Mouse (Mus musculus): Measurements from ENCODE around the gene Leap2. TPM values are rescaled to one million over a fixed set of nuclear protein-coding genes. Genes with fewer than 3 reads are reported as not detected.

Leap2 gene
- polyA plus RNA-seq (2012; fragmentation: generic; extraction: Trizol) = not detected
- long read RNA-seq, experiment 1 = 0 reads
- long read RNA-seq, experiment 2 = 0 reads

DNA sequence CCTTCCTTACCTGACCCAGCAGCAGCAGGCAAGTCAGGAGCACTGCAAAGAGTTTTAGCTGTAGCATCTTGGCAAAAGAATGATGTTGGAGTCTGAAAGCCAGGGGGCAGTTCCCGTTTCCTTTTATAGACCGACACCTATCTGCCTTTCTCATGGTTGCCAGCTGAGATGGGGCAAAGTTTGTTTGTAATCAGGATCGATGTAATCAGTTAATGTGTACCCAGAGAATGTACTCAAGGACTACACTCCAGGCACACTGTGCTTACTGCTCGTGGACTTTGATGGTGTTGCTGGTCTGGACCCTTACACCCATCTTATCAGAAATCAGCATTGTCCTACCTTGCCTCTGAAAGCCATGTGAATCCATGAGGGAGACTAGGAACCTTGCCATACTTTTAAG lies at the start of gene Leap2:
Gene Leap2, minus strand, starts transcription at position 135 of the 400 bp plus-strand sequence.
- Histone ChIP-seq H3K79me3 (ENCODE audit: low read depth) (no peaks in the 10 kb centered on the region), H3K36me3 (ENCODE audit: control insufficient read depth, insufficient read depth) (peaks cover 29% of the 10 kb centered on the region), H3K4me3 (ENCODE audit: insufficient read depth, poor library complexity, severe bottlenecking) (no peak within 1 kb of the TSS), H3ac (ENCODE audit: control insufficient read depth, insufficient read length, low read depth) (no peak within 1 kb of the TSS), H3K79me2 (ENCODE audit: control insufficient read depth, insufficient read depth) (peaks cover under 1% of the 10 kb centered on the region), H3K27me3 (ENCODE audit: control insufficient read depth, insufficient read depth, insufficient read length) (no peaks in the 10 kb centered on the region)
- TF ChIP-seq MAX (IDR thresholded peaks at IDR 0.05) (no peak), USF1 (IDR thresholded peaks at IDR 0.05; ENCODE audit: low read depth) (no peak), CEBPB (IDR thresholded peaks at IDR 0.05; ENCODE audit: low read depth) (no peak), MYOG (IDR thresholded peaks at IDR 0.05; ENCODE audit: control insufficient read depth, extremely low read depth, insufficient read length) (no peak), MYOD1 (IDR thresholded peaks at IDR 0.05; ENCODE audit: control insufficient read depth, insufficient read length, low read depth) (no peak), CTCF (IDR thresholded peaks at IDR 0.05; ENCODE audit: control insufficient read depth, insufficient read depth, insufficient read length) (no peak), FOSL1 (IDR thresholded peaks at IDR 0.05; ENCODE audit: insufficient read depth, low read length, poor library complexity, severe bottlenecking) (no peak)

DNA sequence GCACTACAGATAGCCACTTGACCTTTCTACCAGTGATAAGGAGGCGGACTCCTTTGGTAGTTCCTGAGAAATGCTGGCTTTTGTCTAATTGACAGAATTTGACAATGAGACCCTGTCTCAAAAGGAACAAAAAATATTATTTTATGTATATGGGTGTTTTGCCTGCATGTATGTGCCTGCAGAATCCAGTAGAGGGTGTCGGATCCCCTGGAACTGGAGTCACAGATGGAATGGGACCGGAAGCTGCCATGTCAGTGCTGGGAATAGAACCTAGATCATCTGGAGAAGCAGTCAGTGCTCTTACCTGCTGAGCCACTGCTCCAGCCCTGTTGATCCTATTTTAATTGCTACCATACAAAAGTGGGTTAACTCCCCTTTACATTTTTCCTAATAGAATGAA lies 49.7 kb upstream of the Leap2 start:
- peaks cover 19% of the 10 kb centered on the region for H3K27me3 ChIP-seq (ENCODE audit: control insufficient read depth, insufficient read depth, insufficient read length)

DNA sequence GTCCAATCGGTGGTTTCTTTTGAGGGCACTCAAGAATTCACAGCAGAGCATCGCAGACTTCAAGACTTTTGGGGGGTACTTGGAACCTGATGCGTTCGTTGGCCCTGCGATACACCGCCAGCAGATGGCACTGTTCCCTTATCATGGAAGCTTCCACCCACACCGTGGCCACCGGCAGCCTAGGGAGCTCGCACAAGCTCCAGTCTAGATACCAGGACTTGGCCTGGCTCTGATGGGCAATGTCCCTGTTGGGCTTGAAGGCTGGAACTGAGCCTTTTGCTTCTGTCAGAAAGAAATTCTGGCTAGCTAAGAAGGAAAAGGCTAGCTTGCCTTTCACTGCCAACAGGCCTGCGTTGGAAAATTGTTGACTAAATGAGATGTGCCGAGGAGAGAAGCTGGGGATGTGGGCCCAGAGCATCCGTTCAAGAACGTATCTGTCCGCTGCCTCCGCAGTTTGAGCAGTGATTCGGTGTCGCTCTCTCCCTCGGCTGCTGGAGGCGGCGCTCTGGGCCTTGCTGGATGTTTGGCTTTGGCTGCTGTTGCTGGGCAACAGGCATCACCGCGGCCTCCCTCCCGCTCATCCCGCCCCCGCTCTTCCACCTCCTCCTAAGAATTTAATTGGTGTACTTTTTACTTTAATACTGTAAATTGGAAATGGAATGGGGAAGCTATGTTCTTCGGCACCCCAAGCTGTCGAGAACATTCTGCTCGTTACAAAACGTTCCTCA lies 47.2 kb upstream of the Leap2 start, which contains the start of gene Gm9837:
Gene Gm9837, minus strand, starts transcription at position 512 of the 728 bp plus-strand sequence.
- TF ChIP-seq MYOG (IDR thresholded peaks at IDR 0.05; ENCODE audit: control insufficient read depth, extremely low read depth, insufficient read length) = no peak
- no peak for TF ChIP-seq MAX (IDR thresholded peaks at IDR 0.05)
- TF ChIP-seq FOSL1 (IDR thresholded peaks at IDR 0.05; ENCODE audit: insufficient read depth, low read length, poor library complexity, severe bottlenecking) = no peak
- TF ChIP-seq CTCF (IDR thresholded peaks at IDR 0.05; ENCODE audit: control insufficient read depth, insufficient read depth, insufficient read length) = peak; percentile 96
- no peak for TF ChIP-seq CEBPB (IDR thresholded peaks at IDR 0.05; ENCODE audit: low read depth)
- TF ChIP-seq MYOD1 (IDR thresholded peaks at IDR 0.05; ENCODE audit: control insufficient read depth, insufficient read length, low read depth) = no peak
- no peak for TF ChIP-seq USF1 (IDR thresholded peaks at IDR 0.05; ENCODE audit: low read depth)
- Histone ChIP-seq H3K4me3 (ENCODE audit: insufficient read depth, poor library complexity, severe bottlenecking) (no peak within 1 kb of the TSS), H3K36me3 (ENCODE audit: control insufficient read depth, insufficient read depth) (no peaks in the 10 kb centered on the region), H3K27me3 (ENCODE audit: control insufficient read depth, insufficient read depth, insufficient read length) (peaks cover 15% of the 10 kb centered on the region), H3ac (ENCODE audit: control insufficient read depth, insufficient read length, low read depth) (peak within 1 kb of the TSS; percentile 51), H3K79me3 (ENCODE audit: low read depth) (no peaks in the 10 kb centered on the region), H3K79me2 (ENCODE audit: control insufficient read depth, insufficient read depth) (no peaks in the 10 kb centered on the region)

More for the DNA sequence above, 49.7 kb upstream of the Leap2 start:
- Histone ChIP-seq H3K36me3 (ENCODE audit: control insufficient read depth, insufficient read depth) (no peaks in the 10 kb centered on the region), H3K4me3 (ENCODE audit: insufficient read depth, poor library complexity, severe bottlenecking) (no peak overlapping the region), H3K79me3 (ENCODE audit: low read depth) (no peaks in the 10 kb centered on the region), H3ac (ENCODE audit: control insufficient read depth, insufficient read length, low read depth) (no peak overlapping the region), H3K79me2 (ENCODE audit: control insufficient read depth, insufficient read depth) (no peaks in the 10 kb centered on the region)
- TF ChIP-seq CTCF (IDR thresholded peaks at IDR 0.05; ENCODE audit: control insufficient read depth, insufficient read depth, insufficient read length) = no peak
- no peak for TF ChIP-seq MAX (IDR thresholded peaks at IDR 0.05)
- TF ChIP-seq USF1 (IDR thresholded peaks at IDR 0.05; ENCODE audit: low read depth) = no peak

DNA sequence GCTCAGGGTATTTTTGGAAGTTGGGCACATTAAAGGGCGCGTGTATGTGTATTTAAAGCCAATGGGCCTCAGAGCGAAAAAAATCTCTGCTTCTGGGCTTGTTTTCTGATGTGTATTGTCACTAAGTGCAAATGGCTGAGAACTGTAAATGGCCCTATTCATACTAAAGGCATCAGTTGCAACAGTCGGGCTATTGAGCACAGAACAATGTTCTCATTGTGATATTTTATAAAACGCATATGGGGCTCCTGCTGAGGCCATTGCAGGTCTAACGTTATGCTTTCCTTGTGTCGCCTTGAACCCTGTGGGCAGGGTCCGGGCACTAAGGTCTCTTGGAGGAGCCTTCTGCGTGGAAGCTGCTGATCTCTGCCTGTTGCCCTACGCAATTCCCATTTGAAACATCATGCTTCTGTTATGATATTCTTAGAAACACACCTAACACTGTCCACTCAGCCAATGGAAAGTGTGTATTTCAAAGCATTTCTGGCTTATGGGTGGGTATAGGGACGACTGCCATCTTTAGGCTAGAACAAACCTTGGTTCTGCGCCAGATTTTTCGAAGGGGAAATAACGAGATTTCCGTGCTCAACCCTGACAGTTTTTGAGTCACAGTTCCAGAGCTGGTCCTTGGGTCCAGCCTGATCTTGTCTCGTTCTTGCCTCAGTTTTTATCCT lies 46.5 kb upstream of the Leap2 start:
- TF ChIP-seq FOSL1 (IDR thresholded peaks at IDR 0.05; ENCODE audit: insufficient read depth, low read length, poor library complexity, severe bottlenecking) (no peak), CTCF (IDR thresholded peaks at IDR 0.05; ENCODE audit: control insufficient read depth, insufficient read depth, insufficient read length) (no peak), MYOD1 (IDR thresholded peaks at IDR 0.05; ENCODE audit: control insufficient read depth, insufficient read length, low read depth) (no peak), USF1 (IDR thresholded peaks at IDR 0.05; ENCODE audit: low read depth) (no peak), MAX (IDR thresholded peaks at IDR 0.05) (no peak), CEBPB (IDR thresholded peaks at IDR 0.05; ENCODE audit: low read depth) (no peak), MYOG (IDR thresholded peaks at IDR 0.05; ENCODE audit: control insufficient read depth, extremely low read depth, insufficient read length) (no peak)
- no peaks in the 10 kb centered on the region for H3K79me2 ChIP-seq (ENCODE audit: control insufficient read depth, insufficient read depth)
- H3ac ChIP-seq (ENCODE audit: control insufficient read depth, insufficient read length, low read depth) = peak overlapping the region; percentile 51
- peaks cover 12% of the 10 kb centered on the region for H3K27me3 ChIP-seq (ENCODE audit: control insufficient read depth, insufficient read depth, insufficient read length)
- no peaks in the 10 kb centered on the region for H3K36me3 ChIP-seq (ENCODE audit: control insufficient read depth, insufficient read depth)
- H3K79me3 ChIP-seq (ENCODE audit: low read depth) = no peaks in the 10 kb centered on the region
- H3K4me3 ChIP-seq (ENCODE audit: insufficient read depth, poor library complexity, severe bottlenecking) = no peak overlapping the region

DNA sequence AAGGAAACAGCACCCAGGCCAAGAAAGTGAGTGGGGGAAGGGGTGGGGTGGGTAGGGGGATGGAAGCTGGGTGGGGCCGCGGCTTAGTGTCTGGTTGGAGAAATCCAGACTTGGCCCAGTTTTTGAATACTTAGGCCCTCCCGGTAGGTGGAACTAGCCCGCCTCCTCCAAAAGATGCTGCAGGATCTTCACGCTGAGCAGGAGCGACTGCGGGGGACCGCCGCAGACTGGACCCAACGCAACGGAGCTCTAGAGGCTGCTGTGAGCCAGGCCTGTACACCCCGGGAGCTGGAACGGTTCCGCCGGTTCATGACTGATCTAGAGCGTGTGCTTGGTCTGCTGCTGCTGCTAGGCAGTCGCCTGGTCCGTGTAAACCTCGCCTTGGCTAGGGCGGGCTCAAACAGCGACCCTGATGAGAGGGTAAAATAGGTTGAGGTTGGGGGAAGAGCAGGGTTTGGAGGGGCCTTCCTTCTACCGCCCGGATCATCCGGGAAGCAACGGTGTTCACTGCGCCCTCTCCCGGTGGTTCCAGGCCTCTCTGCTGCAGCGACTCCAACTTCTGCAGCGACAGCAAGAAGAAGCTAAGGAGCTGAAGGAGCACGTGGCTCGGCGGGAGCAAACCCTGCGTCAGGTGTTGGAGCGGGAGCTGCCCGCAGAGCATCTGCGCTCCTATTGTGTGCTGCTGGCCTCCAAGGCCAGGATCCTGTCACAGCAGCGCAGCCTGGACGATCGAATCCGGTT lies 43.4 kb upstream of the Leap2 start:
- Histone ChIP-seq H3K4me3 (ENCODE audit: insufficient read depth, poor library complexity, severe bottlenecking) (no peak overlapping the region), H3K36me3 (ENCODE audit: control insufficient read depth, insufficient read depth) (no peaks in the 10 kb centered on the region), H3K79me3 (ENCODE audit: low read depth) (no peaks in the 10 kb centered on the region), H3ac (ENCODE audit: control insufficient read depth, insufficient read length, low read depth) (no peak overlapping the region), H3K79me2 (ENCODE audit: control insufficient read depth, insufficient read depth) (no peaks in the 10 kb centered on the region), H3K27me3 (ENCODE audit: control insufficient read depth, insufficient read depth, insufficient read length) (no peaks in the 10 kb centered on the region)
- TF ChIP-seq USF1 (IDR thresholded peaks at IDR 0.05; ENCODE audit: low read depth) (no peak), MYOD1 (IDR thresholded peaks at IDR 0.05; ENCODE audit: control insufficient read depth, insufficient read length, low read depth) (no peak), CTCF (IDR thresholded peaks at IDR 0.05; ENCODE audit: control insufficient read depth, insufficient read depth, insufficient read length) (peak; percentile 17), CEBPB (IDR thresholded peaks at IDR 0.05; ENCODE audit: low read depth) (no peak)

Measured in C2C12 (cell line).